Mouse (Mus musculus) heart, postnatal 14 days (tissue): ENCODE results near the gene Rpl6. TPM values are rescaled to one million over a fixed set of nuclear protein-coding genes. Genes with fewer than 3 reads are reported as not detected.
"Not testable (repeated sequence)": the region's sequence is repeated elsewhere in the genome, so short reads cannot be mapped to it uniquely, and the experiment has no call there.

ENCODE experiments used
- DNase-seq, 2 experiments: peaks; one replicate each; pipeline ENCODE4 v3.0.0; 2021 to 2022
- intact Hi-C: fragments of 180-260 bp; cut with DNase I; formaldehyde crosslinking; loops from one replicate; pipeline ENCODE4 v1.15.1; 2025
- total RNA-seq, 2 experiments: library from RNA; stranded (reverse); gene quantifications; 2 replicates each; pipeline ENCODE4 v1.2.3; 2021

Rpl6 gene
- total RNA-seq, 2 experiments from 2014 or later = 556 to 621 TPM

- no peak for DNase-seq
- intact Hi-C loops = no loop called here
These were observed 12.7 kb upstream of the Rpl6 start for GRCm38 (mm10) chr5:121191584-121191906.

- DNase-seq = no peak
- intact Hi-C loops = no loop called here
These were observed 10.1 kb upstream of the Rpl6 start for GRCm38 (mm10) chr5:121194173-121194572.

- no peak for DNase-seq
- intact Hi-C loops = no loop called here
These were observed 7.5 kb upstream of the Rpl6 start for GRCm38 (mm10) chr5:121196764-121197163.

GRCm38 (mm10) chr5:121197337-121197736, 6.9 kb upstream of the Rpl6 start:
- DNase-seq = no peak
- intact Hi-C loops = no loop called here

GRCm38 (mm10) chr5:121198376-121198775, 5.9 kb upstream of the Rpl6 start:
- DNase-seq = no peak
- intact Hi-C loops = no loop called here

- intact Hi-C loops = no loop called here
These were observed 2.5 kb upstream of the Rpl6 start for GRCm38 (mm10) chr5:121201739-121202138.

GRCm38 (mm10) chr5:121202467-121202866, 1.8 kb upstream of the Rpl6 start:
- intact Hi-C loops = no loop called here
- DNase-seq = no peak

More at GRCm38 (mm10) chr5:121201739-121202138, 2.5 kb upstream of the Rpl6 start:
- no peak for DNase-seq

GRCm38 (mm10) chr5:121205537-121206130, 1.4 kb downstream of the Rpl6 start:
- intact Hi-C loops, DNase-seq: not testable (repeated sequence)

- DNase-seq = no peak
- intact Hi-C loops = no loop called here
These were observed 2.3 kb downstream of the Rpl6 start for GRCm38 (mm10) chr5:121206540-121206939.

- no peak for DNase-seq
- intact Hi-C loops = no loop called here
These were observed 2.7 kb downstream of the Rpl6 start for GRCm38 (mm10) chr5:121206984-121207383.

- intact Hi-C loops = loop anchor here (5.0 kb wide), 1 partner anchor 167 kb away; no protein-coding TSS in a partner anchor
- no peak for DNase-seq
These were observed 5.7 kb downstream of the Rpl6 start for GRCm38 (mm10) chr5:121209755-121210600.

GRCm38 (mm10) chr5:121210601-121210924, 6.3 kb downstream of the Rpl6 start:
- no peak for DNase-seq
- intact Hi-C loops = loop anchor here (5.0 kb wide), 1 partner anchor 167 kb away; no protein-coding TSS in a partner anchor

GRCm38 (mm10) chr5:121212108-121212507, 7.8 kb downstream of the Rpl6 start:
- intact Hi-C loops = loop anchor here (5.0 kb wide), 1 partner anchor 165 kb away; no protein-coding TSS in a partner anchor
- no peak for DNase-seq

GRCm38 (mm10) chr5:121214707-121215106, 10.4 kb downstream of the Rpl6 start:
- no peak for DNase-seq
- intact Hi-C loops = loop anchor here (1.0 to 5.0 kb wide), 2 partner anchors 53 to 163 kb away; no protein-coding TSS in a partner anchor

GRCm38 (mm10) chr5:121215380-121216125, 11.3 kb downstream of the Rpl6 start:
- intact Hi-C loops = loop anchor here (1.0 kb wide), 1 partner anchor 52 kb away; no protein-coding TSS in a partner anchor
- DNase-seq = peak; percentile 71 to 79

- no peak for DNase-seq
- intact Hi-C loops = no loop called here
These were observed 11.8 kb downstream of the Rpl6 start for GRCm38 (mm10) chr5:121216126-121216446.

GRCm38 (mm10) chr5:121216584-121217312, 12.5 kb downstream of the Rpl6 start:
- DNase-seq, intact Hi-C loops: not testable (repeated sequence)

GRCm38 (mm10) chr5:121217313-121217634, 13.0 kb downstream of the Rpl6 start:
- intact Hi-C loops = no loop called here
- DNase-seq = no peak

- DNase-seq = no peak
- intact Hi-C loops = no loop called here
These were observed 14.9 kb downstream of the Rpl6 start for GRCm38 (mm10) chr5:121219190-121219589.

- peak; percentile 98 to 99 for DNase-seq
- intact Hi-C loops = no loop called here
These were observed 15.9 kb downstream of the Rpl6 start, which contains the start of gene Hectd4 for GRCm38 (mm10) chr5:121219980-121220731. Gene Hectd4 (plus strand): TSS chr5:121220219.
